Mouse (Mus musculus): Measurements from ENCODE around the gene Tcf12. TPM values are rescaled to one million over a fixed set of nuclear protein-coding genes. Genes with fewer than 3 reads are reported as not detected.

Tcf12 gene
- polyA plus RNA-seq, 1 experiment from 2014 or later, result 230 TPM

DNA sequence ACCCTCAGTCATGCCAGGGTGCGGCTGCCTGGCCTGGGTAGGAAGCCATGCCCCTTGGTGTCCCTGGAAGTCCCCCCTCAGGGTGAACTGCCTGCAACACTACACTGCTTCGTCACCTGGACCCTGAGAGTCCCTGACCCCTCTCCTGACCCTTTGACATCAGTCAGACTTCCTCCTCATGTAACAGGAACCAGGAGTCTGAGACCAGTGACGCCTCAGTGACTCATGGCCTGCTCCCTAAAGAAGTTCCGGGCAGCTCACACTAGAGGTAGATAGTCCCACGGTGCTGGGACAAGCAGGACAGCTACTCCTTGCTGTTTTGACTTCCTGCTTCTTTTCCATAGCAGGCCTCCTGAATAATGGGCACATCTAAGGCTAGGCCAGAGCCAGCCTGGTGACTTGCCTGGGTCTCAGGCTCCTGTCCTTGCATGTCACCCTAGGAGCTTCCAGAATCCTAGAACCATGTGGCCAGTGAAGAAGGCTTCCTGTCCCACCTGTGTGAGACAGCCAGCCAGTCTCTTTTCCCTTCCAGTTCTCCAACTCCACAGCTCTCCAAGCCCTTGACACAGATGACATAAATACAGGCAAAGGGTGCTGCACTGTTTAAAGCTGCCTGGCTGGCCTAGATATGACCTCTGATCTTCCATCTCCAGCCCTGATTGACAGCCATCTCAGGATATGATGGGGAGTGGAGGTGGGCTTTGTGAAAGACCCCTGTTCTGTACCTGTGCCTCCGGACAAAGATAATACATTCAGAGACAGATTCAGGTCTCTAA, 305.8 kb downstream of the Tcf12 start:
- no peak for DNase-seq (ENCODE audit: low spot score)
- Histone ChIP-seq H3K4me3 (ENCODE audit: low read depth, low read length) (no peak overlapping the region), H3K4me1 (ENCODE audit: control insufficient read depth, insufficient read depth, low read length) (no peaks in the 10 kb centered on the region), H3K36me3 (replicated peaks; ENCODE audit: control insufficient read depth, insufficient read depth, low read depth, low read length) (no peaks in the 10 kb centered on the region), H3K9ac (replicated peaks; ENCODE audit: low read length) (no peak overlapping the region; the same call in 1 of the 2 replicates), H3K27me3 (ENCODE audit: control insufficient read depth, insufficient read depth, low read length) (no peaks in the 10 kb centered on the region), H3K27ac (replicated peaks; ENCODE audit: low read depth, low read length) (no peak overlapping the region), H3K9me3 (replicated peaks; ENCODE audit: control insufficient read depth, low read length) (no peaks in the 10 kb centered on the region), H3K4me2 (ENCODE audit: low read depth, low read length) (no peak overlapping the region)
- 41% methylated on average over 6 of the region's 6 CpGs for WGBS
- ATAC-seq (replicated peaks; ENCODE audit: insufficient number of reproducible peaks, low FRiP score, low TSS enrichment, low read depth), result no peak

GRCm38 (mm10) chr9:71804116-71804515, 307.6 kb downstream of the Tcf12 start:
- DNase-seq (ENCODE audit: low spot score) (no peak), ATAC-seq (replicated peaks; ENCODE audit: insufficient number of reproducible peaks, low FRiP score, low TSS enrichment, low read depth) (no peak)
- Histone ChIP-seq H3K4me2 (ENCODE audit: low read depth, low read length) (no peak overlapping the region), H3K36me3 (replicated peaks; ENCODE audit: control insufficient read depth, insufficient read depth, low read depth, low read length) (no peaks in the 10 kb centered on the region), H3K4me3 (ENCODE audit: low read depth, low read length) (no peak overlapping the region), H3K27ac (replicated peaks; ENCODE audit: low read depth, low read length) (no peak overlapping the region), H3K9ac (replicated peaks; ENCODE audit: low read length) (no peak overlapping the region), H3K9me3 (replicated peaks; ENCODE audit: control insufficient read depth, low read length) (no peaks in the 10 kb centered on the region), H3K4me1 (ENCODE audit: control insufficient read depth, insufficient read depth, low read length) (no peaks in the 10 kb centered on the region), H3K27me3 (ENCODE audit: control insufficient read depth, insufficient read depth, low read length) (no peaks in the 10 kb centered on the region)
- WGBS, result 22% methylated on average over 6 of the region's 6 CpGs

GRCm38 (mm10) chr9:71803281-71803680, 308.4 kb downstream of the Tcf12 start:
- H3K9ac ChIP-seq (replicated peaks; ENCODE audit: low read length), result peak overlapping the region; percentile 13; the same call in 1 of the 2 replicates
- no peaks in the 10 kb centered on the region for H3K36me3 ChIP-seq (replicated peaks; ENCODE audit: control insufficient read depth, insufficient read depth, low read depth, low read length)
- H3K4me2 ChIP-seq (ENCODE audit: low read depth, low read length), result no peak overlapping the region
- H3K9me3 ChIP-seq (replicated peaks; ENCODE audit: control insufficient read depth, low read length), result no peaks in the 10 kb centered on the region
- H3K4me1 ChIP-seq (ENCODE audit: control insufficient read depth, insufficient read depth, low read length), result no peaks in the 10 kb centered on the region
- H3K4me3 ChIP-seq (ENCODE audit: low read depth, low read length), result no peak overlapping the region
- ATAC-seq (replicated peaks; ENCODE audit: insufficient number of reproducible peaks, low FRiP score, low TSS enrichment, low read depth) (no peak), DNase-seq (ENCODE audit: low spot score) (no peak)
- WGBS, result 63% methylated on average over 7 of the region's 7 CpGs
- H3K27me3 ChIP-seq (ENCODE audit: control insufficient read depth, insufficient read depth, low read length), result no peaks in the 10 kb centered on the region
- no peak overlapping the region for H3K27ac ChIP-seq (replicated peaks; ENCODE audit: low read depth, low read length)

- WGBS, result 87% methylated on average over 5 of the region's 5 CpGs
- H3K36me3 ChIP-seq (replicated peaks; ENCODE audit: control insufficient read depth, insufficient read depth, low read depth, low read length), result no peaks in the 10 kb centered on the region
- DNase-seq (ENCODE audit: low spot score), result no peak
- no peak overlapping the region for H3K4me3 ChIP-seq (ENCODE audit: low read depth, low read length)
- no peaks in the 10 kb centered on the region for H3K4me1 ChIP-seq (ENCODE audit: control insufficient read depth, insufficient read depth, low read length)
- no peaks in the 10 kb centered on the region for H3K27me3 ChIP-seq (ENCODE audit: control insufficient read depth, insufficient read depth, low read length)
- H3K27ac ChIP-seq (replicated peaks; ENCODE audit: low read depth, low read length), result no peak overlapping the region
- ATAC-seq (replicated peaks; ENCODE audit: insufficient number of reproducible peaks, low FRiP score, low TSS enrichment, low read depth), result no peak
- no peak overlapping the region for H3K9ac ChIP-seq (replicated peaks; ENCODE audit: low read length)
- H3K4me2 ChIP-seq (ENCODE audit: low read depth, low read length), result no peak overlapping the region
- H3K9me3 ChIP-seq (replicated peaks; ENCODE audit: control insufficient read depth, low read length), result no peaks in the 10 kb centered on the region
These were observed 312.1 kb downstream of the Tcf12 start for GRCm38 (mm10) chr9:71799598-71799997.

DNA sequence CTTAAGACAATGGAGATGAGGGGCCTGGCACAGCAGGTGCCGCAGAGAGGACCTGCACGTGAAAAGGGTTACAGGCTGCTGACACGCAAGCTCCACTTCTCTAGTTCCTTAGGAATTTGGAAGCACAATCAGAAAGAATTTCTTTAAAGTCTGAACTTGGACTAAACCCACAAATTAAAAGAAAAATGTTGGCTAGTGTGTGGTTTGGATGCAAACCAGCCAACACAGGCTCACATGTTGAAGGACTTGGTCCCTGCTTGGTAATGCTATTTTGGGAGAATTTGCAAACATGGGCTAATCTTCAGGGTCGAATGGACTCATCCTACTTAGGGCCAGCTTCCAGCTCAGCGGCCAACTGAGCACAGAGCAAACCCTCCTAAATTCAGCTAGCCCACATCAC, 313.5 kb downstream of the Tcf12 start:
- H3K4me3 ChIP-seq (ENCODE audit: low read depth, low read length), result no peak overlapping the region
- H3K4me2 ChIP-seq (ENCODE audit: low read depth, low read length), result no peak overlapping the region
- H3K36me3 ChIP-seq (replicated peaks; ENCODE audit: control insufficient read depth, insufficient read depth, low read depth, low read length), result no peaks in the 10 kb centered on the region
- H3K9me3 ChIP-seq (replicated peaks; ENCODE audit: control insufficient read depth, low read length), result no peaks in the 10 kb centered on the region
- WGBS, result 74% methylated on average over 5 of the region's 5 CpGs
- H3K4me1 ChIP-seq (ENCODE audit: control insufficient read depth, insufficient read depth, low read length), result no peaks in the 10 kb centered on the region
- H3K27me3 ChIP-seq (ENCODE audit: control insufficient read depth, insufficient read depth, low read length), result no peaks in the 10 kb centered on the region
- no peak overlapping the region for H3K9ac ChIP-seq (replicated peaks; ENCODE audit: low read length)
- no peak overlapping the region for H3K27ac ChIP-seq (replicated peaks; ENCODE audit: low read depth, low read length)
- ATAC-seq (replicated peaks; ENCODE audit: insufficient number of reproducible peaks, low FRiP score, low TSS enrichment, low read depth), result no peak
- no peak for DNase-seq (ENCODE audit: low spot score)

Small RNAs within 50 kb of the gene (microRNA-seq; reads per million reads assigned to microRNA genes)
- not detected for gene Gm27450 (ENCODE audit: borderline number of aligned reads)

Other genes with a start within 250 kb of the Tcf12 start
- gene Zfp280d, start 163.0 kb upstream of the Tcf12 start, polyA plus RNA-seq (2014; fragmentation: Nextera tagmentation; extraction: Ambion mirVana), result 53.6 and 54.5 TPM in 2 replicates